Mouse (Mus musculus): ENCODE measurements at regions not wholly inside any gene's neighbourhood (a gene's known extent, or its start where the extent isn't known, plus 50 kb on each side); places are given as distances from the start of the nearest gene placed in this dataset.

GRCm38 (mm10) chr7:40257733-40258376, 640.3 kb upstream of the Vstm2b start:
- no peak for DNase-seq (ENCODE audit: low spot score)

- peak; percentile 62 for DNase-seq (ENCODE audit: low spot score)
Measured at GRCm38 (mm10) chr7:40258377-40258739, 639.8 kb upstream of the Vstm2b start.

GRCm38 (mm10) chr7:40273459-40274072, 624.6 kb upstream of the Vstm2b start:
- DNase-seq (ENCODE audit: low spot score), result peak; percentile 57

GRCm38 (mm10) chr7:40275078-40275477, 623.0 kb upstream of the Vstm2b start:
- DNase-seq (ENCODE audit: low spot score), result no peak

GRCm38 (mm10) chr7:40275658-40276057, 622.5 kb upstream of the Vstm2b start:
- no peak for DNase-seq (ENCODE audit: low spot score)

GRCm38 (mm10) chr7:40276116-40276515, 622.0 kb upstream of the Vstm2b start:
- no peak for DNase-seq (ENCODE audit: low spot score)

GRCm38 (mm10) chr7:40290166-40290565, 608.0 kb upstream of the Vstm2b start:
- DNase-seq (ENCODE audit: low spot score), result no peak

GRCm38 (mm10) chr7:40310558-40310957, 587.6 kb upstream of the Vstm2b start:
- DNase-seq (ENCODE audit: low spot score), result no peak

- DNase-seq (ENCODE audit: low spot score), result no peak
Measured at GRCm38 (mm10) chr7:40321171-40321570, 577.0 kb upstream of the Vstm2b start.

GRCm38 (mm10) chr7:40325188-40325705, 572.9 kb upstream of the Vstm2b start:
- no peak for DNase-seq (ENCODE audit: low spot score)

GRCm38 (mm10) chr7:40332455-40332854, 565.7 kb upstream of the Vstm2b start:
- DNase-seq (ENCODE audit: low spot score), result no peak

- DNase-seq (ENCODE audit: low spot score), result no peak
Measured at GRCm38 (mm10) chr7:40352306-40352705, 545.8 kb upstream of the Vstm2b start.

GRCm38 (mm10) chr7:40362719-40363118, 535.4 kb upstream of the Vstm2b start:
- no peak for DNase-seq (ENCODE audit: low spot score)

GRCm38 (mm10) chr7:40372713-40373112, 525.4 kb upstream of the Vstm2b start:
- no peak for DNase-seq (ENCODE audit: low spot score)

GRCm38 (mm10) chr7:40377839-40378238, 520.3 kb upstream of the Vstm2b start:
- DNase-seq (ENCODE audit: low spot score), result no peak

GRCm38 (mm10) chr7:40381244-40381643, 516.9 kb upstream of the Vstm2b start:
- DNase-seq (ENCODE audit: low spot score), result no peak

GRCm38 (mm10) chr7:40388152-40388551, 510.0 kb upstream of the Vstm2b start:
- no peak for DNase-seq (ENCODE audit: low spot score)

- DNase-seq (ENCODE audit: low spot score), result no peak
Measured at GRCm38 (mm10) chr7:40389795-40390194, 508.3 kb upstream of the Vstm2b start.

- no peak for DNase-seq (ENCODE audit: low spot score)
Measured at GRCm38 (mm10) chr7:40390927-40391326, 507.2 kb upstream of the Vstm2b start.

- DNase-seq (ENCODE audit: low spot score), result no peak
Measured at GRCm38 (mm10) chr7:40391626-40392025, 506.5 kb upstream of the Vstm2b start.

- no peak for DNase-seq (ENCODE audit: low spot score)
Measured at GRCm38 (mm10) chr7:40392207-40392606, 505.9 kb upstream of the Vstm2b start.

- DNase-seq (ENCODE audit: low spot score), result no peak
Measured at GRCm38 (mm10) chr7:40392699-40393098, 505.4 kb upstream of the Vstm2b start.

GRCm38 (mm10) chr7:40398266-40398665, 499.9 kb upstream of the Vstm2b start:
- no peak for DNase-seq (ENCODE audit: low spot score)

- DNase-seq (ENCODE audit: low spot score), result no peak
Measured at GRCm38 (mm10) chr7:40419332-40419731, 478.8 kb upstream of the Vstm2b start.

Data from ovary, postnatal 14 days (tissue).